Mouse (Mus musculus) embryonic stem cell, embryonic (primary cell): Measurements from ENCODE around the gene Eci3.
"Not testable (repeated sequence)": the region's sequence is repeated elsewhere in the genome, so short reads cannot be mapped to it uniquely, and the experiment has no call there.

Experiments used
- CTCF ChIA-PET, 4 experiments: fragments of 300-600 bp in 2 of 4; fragments of 350-600 bp in 2 of 4; sonication (Branson Sonifier 250); formaldehyde crosslinking; loops; one replicate each; lab custom pipeline; 2022; ENCODE audit warnings: inconsistent platforms in 2 of 4; lab: Charles Lee
- POLR2A ChIA-PET, 4 experiments: fragments of 300-600 bp in 2 of 4; fragments of 350-600 bp in 2 of 4; sonication (Branson Sonifier 250); formaldehyde crosslinking; loops; one replicate each; lab custom pipeline; 2022; ENCODE audit warnings: antibody characterized with exemption in 4 of 4, inconsistent platforms in 1 of 4; lab: Charles Lee

Gene Eci3

GRCm38 (mm10) chr13:34963511-34964397, at the start of gene Eci3:
TSS of gene Eci3 (minus strand) at chr13:34963810.
- POLR2A ChIA-PET = interaction anchor here in 2 of 4 experiments (0.7 to 2.3 kb wide), 6 partner anchors 30 to 834 kb away, joined by 3 to 6 read pairs (median 4); partner anchors contain the start of genes Prpf4b (in 1 of the 2) and Tubb2b (in 1 of the 2)
- CTCF ChIA-PET = interaction anchor here in 3 of 4 experiments (0.8 to 1.1 kb wide), 3 partner anchors 9 to 10 kb away, joined by 3 to 4 read pairs (median 4); no protein-coding TSS in a partner anchor

DNA sequence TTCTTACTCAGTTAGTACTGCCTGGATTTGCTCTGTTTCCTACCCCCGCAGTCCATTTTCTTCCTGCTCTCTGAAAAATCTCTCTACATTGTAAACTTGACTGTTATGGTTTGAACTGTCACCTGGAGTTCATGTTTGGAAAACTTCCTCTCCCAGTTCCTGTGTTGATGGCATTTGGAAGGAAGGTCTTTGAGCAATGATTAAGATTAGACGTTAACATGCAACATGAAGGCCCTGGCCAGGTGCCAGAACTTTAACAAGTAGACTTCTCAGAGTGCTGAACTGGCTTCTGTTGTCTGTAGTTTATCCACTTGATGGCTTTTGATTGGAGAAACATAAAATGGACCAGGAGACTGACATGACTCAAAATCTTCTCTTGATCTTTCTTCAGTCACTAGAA, 32.3 kb upstream of the Eci3 start:
- POLR2A ChIA-PET = no interaction called here
- CTCF ChIA-PET = no interaction called here

- POLR2A ChIA-PET = interaction anchor here in 3 of 4 experiments (0.5 to 2.5 kb wide), 48 partner anchors 9 to 1089 kb away, joined by 3 to 42 read pairs (median 4); partner anchors contain the start of genes Prpf4b (in 3 of the 3), Eci3 (in 1 of the 3), Psmg4 (in 1 of the 3) and Serpinb6c (in 1 of the 3)
- CTCF ChIA-PET = interaction anchor here in 3 of 4 experiments (0.5 to 2.1 kb wide), 7 partner anchors 18 to 201 kb away, joined by 3 to 20 read pairs (median 5); partner anchors contain the start of gene Prpf4b (in 1 of the 3)
These were observed 30.6 kb upstream of the Eci3 start for GRCm38 (mm10) chr13:34993983-34994811.

GRCm38 (mm10) chr13:34993595-34993982, 30.0 kb upstream of the Eci3 start:
- CTCF ChIA-PET = interaction anchor here in 3 of 4 experiments (0.5 to 2.1 kb wide), 4 partner anchors 20 to 200 kb away, joined by 3 to 9 read pairs (median 6); no protein-coding TSS in a partner anchor
- POLR2A ChIA-PET = interaction anchor here in 3 of 4 experiments (0.6 to 2.5 kb wide), 44 partner anchors 9 to 1088 kb away, joined by 3 to 42 read pairs (median 4); partner anchors contain the start of genes Prpf4b (in 3 of the 3), Eci3 (in 1 of the 3), Psmg4 (in 1 of the 3) and Serpinb6c (in 1 of the 3)

- CTCF ChIA-PET = interaction anchor here in 2 of 4 experiments (1.8 to 2.1 kb wide), 2 partner anchors 20 kb away, joined by 8 to 9 read pairs; no protein-coding TSS in a partner anchor
These were observed 29.5 kb upstream of the Eci3 start for GRCm38 (mm10) chr13:34993085-34993484.

DNA sequence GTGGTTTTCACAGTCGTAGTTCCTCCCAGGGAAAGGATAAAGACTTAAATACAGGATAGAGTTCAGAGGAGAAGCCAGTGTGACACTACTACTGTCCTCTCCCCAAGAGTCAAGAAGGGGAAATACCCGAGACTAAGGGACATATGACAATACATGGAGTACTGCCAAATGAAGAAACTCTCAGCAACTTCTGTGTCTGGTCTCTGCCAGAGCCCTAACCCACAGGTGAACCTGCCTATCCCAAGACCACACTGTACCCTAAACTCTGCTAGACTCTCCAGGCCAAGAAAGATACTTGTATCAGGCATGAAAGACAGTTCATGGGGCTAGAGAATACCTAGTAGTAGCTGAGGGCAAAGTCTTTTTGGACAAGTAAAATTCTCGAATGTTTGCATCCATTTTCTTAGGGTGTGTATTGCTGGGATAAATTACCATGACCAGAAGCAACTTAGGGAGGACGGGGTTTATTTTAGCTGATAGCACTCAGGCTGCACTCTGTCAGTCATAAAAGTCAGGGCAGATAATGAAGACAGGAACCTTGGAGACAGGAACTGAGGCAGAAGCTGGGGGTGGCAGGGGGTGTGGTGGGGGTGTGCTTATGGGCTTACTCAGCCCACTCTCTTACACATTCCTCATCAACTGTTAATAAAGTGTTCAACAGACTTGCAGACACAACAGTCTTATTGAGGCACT, 28.1 kb upstream of the Eci3 start:
- ChIA-PET CTCF (interaction anchor here in 1 of 4 experiments (0.9 kb wide), 1 partner anchor 18 kb away, joined by 3 read pairs; no protein-coding TSS in a partner anchor), POLR2A (interaction anchor here in 1 of 4 experiments (0.7 to 1.6 kb wide), 2 partner anchors 10 to 16 kb away, joined by 3 to 5 read pairs; no protein-coding TSS in a partner anchor)

More at GRCm38 (mm10) chr13:34993085-34993484, 29.5 kb upstream of the Eci3 start:
- POLR2A ChIA-PET = interaction anchor here in 3 of 4 experiments (0.7 to 2.5 kb wide), 22 partner anchors 11 to 830 kb away, joined by 3 to 42 read pairs (median 5); partner anchors contain the start of genes Prpf4b (in 2 of the 3) and Psmg4 (in 1 of the 3)

DNA sequence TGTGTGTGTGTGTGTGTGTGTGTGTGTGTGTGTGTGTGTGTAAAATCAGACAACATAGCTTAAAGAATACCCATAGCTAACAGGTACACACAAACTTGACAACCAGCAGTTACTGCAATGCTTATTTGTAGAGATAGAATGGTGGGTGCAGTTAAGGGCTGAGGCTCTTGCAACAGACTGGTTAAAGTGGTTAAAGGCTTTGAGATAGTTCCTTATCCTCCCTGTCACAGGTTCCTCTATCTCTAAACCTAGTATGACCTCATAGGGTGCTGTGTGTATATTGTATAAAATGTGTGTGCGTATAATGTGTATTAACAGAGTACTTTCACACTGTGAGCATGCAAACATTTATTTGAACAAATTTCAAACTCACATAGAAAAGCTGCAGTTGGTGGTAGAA, 19.9 kb upstream of the Eci3 start:
- POLR2A ChIA-PET = interaction anchor here in 1 of 4 experiments (0.7 to 1.4 kb wide), 2 partner anchors 10 to 11 kb away, joined by 3 read pairs; no protein-coding TSS in a partner anchor
- CTCF ChIA-PET = not testable (repeated sequence)

DNA sequence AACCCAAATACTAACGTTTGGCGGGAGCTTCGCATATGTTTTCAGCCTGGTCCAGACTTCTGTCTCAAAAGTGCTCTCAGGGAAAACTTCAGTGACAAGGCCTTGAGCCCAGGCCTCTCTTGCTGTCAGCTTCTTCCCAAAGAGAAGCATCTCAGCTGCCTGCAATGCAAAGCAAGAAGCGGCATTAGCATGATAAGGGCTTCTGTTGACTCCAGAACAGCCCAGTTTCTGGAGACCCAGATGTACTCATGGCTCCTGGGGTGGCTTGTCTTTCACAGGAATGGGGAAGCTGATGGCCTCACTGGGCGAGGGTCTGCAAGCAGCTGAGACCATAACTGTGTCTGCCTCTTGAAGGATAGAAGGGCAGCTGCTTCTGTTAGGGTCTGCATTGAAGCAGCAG, 15.0 kb upstream of the Eci3 start:
- CTCF ChIA-PET = interaction anchor here in 1 of 4 experiments (0.8 kb wide), 1 partner anchor 18 kb away, joined by 3 read pairs; no protein-coding TSS in a partner anchor
- POLR2A ChIA-PET = interaction anchor here in 3 of 4 experiments (0.8 to 2.9 kb wide), 4 partner anchors 10 to 16 kb away, joined by 3 to 15 read pairs (median 9); no protein-coding TSS in a partner anchor

DNA sequence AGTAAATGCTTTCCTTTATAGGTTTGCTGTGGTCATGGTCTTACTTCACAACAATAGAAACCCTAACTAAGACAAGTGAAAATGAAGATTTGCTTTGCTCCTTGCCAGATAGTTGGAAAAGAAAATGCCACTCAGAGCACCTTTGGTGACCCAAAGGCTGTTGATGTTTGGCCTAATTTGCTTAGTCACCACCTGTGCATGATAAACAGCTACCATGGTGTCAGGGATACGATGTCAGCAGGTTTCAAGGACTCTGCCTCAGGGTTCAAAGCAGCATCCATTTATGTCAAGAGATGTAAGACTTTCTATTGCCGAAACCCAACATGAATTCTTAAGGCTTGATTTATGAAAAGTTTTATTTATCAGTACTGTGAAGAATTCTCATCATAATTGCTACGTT, 13.8 kb upstream of the Eci3 start:
- ChIA-PET POLR2A (interaction anchor here in 3 of 4 experiments (0.7 to 2.9 kb wide), 3 partner anchors 17 to 828 kb away, joined by 3 to 15 read pairs (median 15); no protein-coding TSS in a partner anchor), CTCF (no interaction called here)

- POLR2A ChIA-PET = interaction anchor here in 3 of 4 experiments (0.9 to 2.0 kb wide), 7 partner anchors 15 to 333 kb away, joined by 3 to 7 read pairs (median 3); no protein-coding TSS in a partner anchor
- CTCF ChIA-PET = interaction anchor here in 1 of 4 experiments (0.6 kb wide), 1 partner anchor 18 kb away, joined by 20 read pairs; no protein-coding TSS in a partner anchor
These were observed 12.5 kb upstream of the Eci3 start for GRCm38 (mm10) chr13:34976116-34976515.

DNA sequence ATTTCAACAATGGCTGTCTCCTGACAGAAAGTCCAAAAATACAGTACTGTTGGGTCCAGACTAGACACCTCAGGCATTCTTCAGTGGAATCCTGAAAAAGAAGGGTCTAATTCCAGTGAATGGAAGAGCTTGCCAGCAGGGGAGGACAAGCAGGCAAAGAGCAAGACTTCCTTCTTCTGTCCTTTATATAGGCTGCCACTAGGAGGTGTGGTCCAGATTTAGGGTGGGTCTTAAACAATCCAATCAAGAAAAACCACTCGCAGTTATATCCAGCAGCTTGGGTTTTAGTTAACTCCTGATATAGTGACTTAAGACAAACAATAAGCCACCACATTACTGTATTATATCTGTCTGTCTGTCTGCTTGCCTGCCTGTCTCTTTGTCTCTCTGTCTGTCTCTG, 10.2 kb upstream of the Eci3 start:
- CTCF ChIA-PET = interaction anchor here in 3 of 4 experiments (0.6 to 1.8 kb wide), 25 partner anchors 10 to 345 kb away, joined by 3 to 9 read pairs (median 3); partner anchors contain the start of genes Eci3 (in 1 of the 3) and Prpf4b (in 1 of the 3)

DNA sequence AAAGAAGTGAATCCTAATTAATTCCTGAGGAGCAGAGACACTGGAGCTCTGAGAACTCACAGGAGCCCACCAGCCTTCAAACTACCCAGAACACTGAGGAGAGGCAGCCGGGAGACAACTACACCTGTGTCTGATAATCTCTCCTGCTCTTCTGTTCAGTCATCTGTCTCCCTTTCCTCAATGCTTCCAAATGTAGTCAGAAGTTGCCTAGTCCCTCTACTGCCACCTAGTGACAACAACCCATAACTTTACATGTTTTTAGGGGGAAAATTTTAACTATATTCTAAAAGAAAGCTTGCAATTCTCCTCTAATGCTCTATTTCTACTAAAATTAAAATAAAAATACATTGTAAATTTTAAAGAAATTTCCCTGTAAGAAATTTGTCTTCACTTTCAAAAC, 9.5 kb upstream of the Eci3 start:
- ChIA-PET POLR2A (interaction anchor here (0.6 to 2.6 kb wide), 9 partner anchors 10 to 226 kb away, joined by 3 to 9 read pairs (median 3); no protein-coding TSS in a partner anchor), CTCF (interaction anchor here in 3 of 4 experiments (0.6 to 1.8 kb wide), 24 partner anchors 9 to 344 kb away, joined by 3 to 9 read pairs (median 3); partner anchors contain the start of genes Eci3 (in 1 of the 3) and Prpf4b (in 1 of the 3))

More for the DNA sequence above, 10.2 kb upstream of the Eci3 start:
- POLR2A ChIA-PET = interaction anchor here (0.6 to 2.6 kb wide), 8 partner anchors 10 to 227 kb away, joined by 3 to 9 read pairs (median 4); no protein-coding TSS in a partner anchor

DNA sequence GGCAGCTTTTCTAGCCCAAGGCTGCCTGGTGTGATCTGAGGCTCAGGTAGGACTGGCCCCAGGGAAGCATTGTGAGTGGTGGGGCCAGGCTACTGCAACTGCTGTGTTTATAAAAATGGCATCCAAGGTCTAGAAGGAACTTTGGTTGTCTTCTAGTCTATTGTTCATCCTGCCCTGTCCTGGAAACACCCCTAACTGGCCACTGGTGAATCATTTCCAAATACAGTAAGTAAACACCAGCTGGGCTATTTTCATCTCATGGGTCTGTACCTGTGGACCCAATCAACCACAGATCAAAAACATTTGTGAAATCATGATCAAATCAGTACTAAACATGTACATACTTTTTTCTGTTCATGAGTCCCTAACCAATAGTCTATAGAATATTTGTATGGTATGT, 8.8 kb upstream of the Eci3 start:
- CTCF ChIA-PET = interaction anchor here in 2 of 4 experiments (0.7 to 1.8 kb wide), 3 partner anchors 21 to 250 kb away, joined by 3 to 9 read pairs (median 5); partner anchors contain the start of gene Prpf4b (in 1 of the 2)
- POLR2A ChIA-PET = interaction anchor here in 2 of 4 experiments (1.1 to 2.6 kb wide), 4 partner anchors 17 to 22 kb away, joined by 3 to 9 read pairs (median 4); no protein-coding TSS in a partner anchor

- CTCF ChIA-PET = not testable (repeated sequence)
- POLR2A ChIA-PET = interaction anchor here in 1 of 4 experiments (0.7 kb wide), 1 partner anchor 1003 kb away, joined by 3 read pairs; no protein-coding TSS in a partner anchor
These were observed 2.0 kb upstream of the Eci3 start for GRCm38 (mm10) chr13:34965647-34966046.

DNA sequence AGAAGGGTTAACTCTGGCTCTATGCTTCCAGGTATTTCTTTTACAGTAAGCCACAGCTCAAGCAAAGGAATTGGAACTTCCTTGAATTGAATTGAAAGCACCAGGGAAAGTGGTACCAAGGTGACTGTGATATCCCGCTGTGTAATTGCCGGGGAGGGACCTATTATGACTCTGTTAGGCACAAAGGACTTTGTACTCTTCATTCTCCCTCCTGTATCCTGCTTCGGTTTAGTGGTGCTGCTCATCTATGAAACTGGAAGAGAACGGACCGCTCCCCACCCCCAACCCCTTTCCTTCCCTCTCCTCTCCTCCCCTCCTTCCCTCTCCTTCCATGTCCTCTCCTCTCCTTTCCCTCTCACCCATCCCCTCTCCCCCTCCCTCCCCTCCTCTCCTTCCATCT, 1.3 kb upstream of the Eci3 start:
- POLR2A ChIA-PET = interaction anchor here in 3 of 4 experiments (0.5 to 0.9 kb wide), 4 partner anchors 20 to 1004 kb away, joined by 3 to 4 read pairs (median 4); no protein-coding TSS in a partner anchor
- CTCF ChIA-PET = interaction anchor here in 2 of 4 experiments (0.7 to 1.1 kb wide), 2 partner anchors 8 to 40 kb away, joined by 3 to 4 read pairs; no protein-coding TSS in a partner anchor

DNA sequence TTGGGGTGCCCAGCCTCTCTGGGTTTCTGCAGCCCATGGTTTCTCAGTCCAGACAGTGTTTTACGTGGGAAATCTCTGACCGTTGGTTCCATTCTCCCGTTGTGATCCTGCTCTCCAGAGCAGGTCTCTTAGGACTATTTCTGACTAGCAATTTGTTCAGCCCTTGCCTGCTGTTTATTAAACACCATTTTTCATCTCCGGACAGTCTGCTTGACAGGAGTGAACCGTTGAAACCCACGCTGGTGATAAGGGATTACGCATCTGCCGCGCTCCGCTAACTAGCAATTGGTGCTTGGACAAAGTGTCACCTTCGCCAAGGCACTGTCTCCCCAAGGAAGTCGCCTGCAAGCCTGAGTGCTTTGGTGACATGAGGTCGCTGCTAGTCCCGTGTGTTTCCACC, 809 bp upstream of the Eci3 start:
- ChIA-PET CTCF (interaction anchor here in 2 of 4 experiments (0.7 to 1.1 kb wide), 2 partner anchors 9 to 39 kb away, joined by 3 to 4 read pairs; no protein-coding TSS in a partner anchor), POLR2A (interaction anchor here in 3 of 4 experiments (0.5 to 2.3 kb wide), 6 partner anchors 20 to 887 kb away, joined by 3 to 6 read pairs (median 4); no protein-coding TSS in a partner anchor)
